Mouse (Mus musculus): ENCODE results near the gene Slc26a10.
"Not testable (repeated sequence)": the region's sequence is repeated elsewhere in the genome, so short reads cannot be mapped to it uniquely, and the experiment has no call there.

The Slc26a10 gene

DNA sequence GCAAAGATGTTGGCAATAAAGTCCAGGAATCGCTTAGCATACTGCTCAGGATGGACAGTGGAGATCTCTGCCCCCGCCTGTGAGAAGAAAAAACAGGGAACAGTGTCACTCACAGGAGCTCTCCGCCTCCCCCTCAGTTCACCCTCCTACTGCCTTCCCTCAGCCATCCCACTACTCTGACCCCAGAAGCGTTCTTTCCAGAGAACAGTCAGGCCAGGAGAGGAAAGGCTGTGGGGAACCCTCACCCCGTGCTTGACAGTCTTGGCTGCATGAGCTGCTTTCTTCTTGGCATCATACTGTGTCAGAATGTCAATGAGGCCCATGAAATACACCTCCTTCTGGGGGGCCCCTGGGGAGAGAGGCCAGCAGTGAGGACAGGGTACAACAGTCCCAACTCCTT, 18.6 kb upstream of the Slc26a10 start:
- no peak for DNase-seq (ENCODE audit: extremely low spot score, low read depth, low spot score)

DNA sequence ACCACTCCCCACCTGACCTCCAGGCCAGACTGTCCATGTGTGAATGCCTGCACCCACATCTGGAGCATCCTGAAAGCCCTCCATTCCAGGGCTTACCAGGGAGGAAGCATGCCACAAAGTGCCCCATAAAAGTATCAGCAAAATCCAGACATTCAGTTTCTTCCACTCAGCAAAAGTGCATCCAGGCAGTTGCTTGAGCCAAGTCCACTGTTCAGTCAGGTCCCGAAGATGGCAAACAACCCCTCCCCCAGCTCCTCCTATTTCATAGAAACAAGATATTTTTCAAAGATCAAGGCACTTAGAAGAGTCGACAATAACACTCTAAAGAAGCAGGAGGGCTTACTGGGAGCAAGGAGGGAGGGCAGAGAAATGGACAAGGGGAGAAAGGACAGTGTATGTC, 18.0 kb upstream of the Slc26a10 start:
- DNase-seq (ENCODE audit: extremely low spot score, low read depth, low spot score), result no peak

DNA sequence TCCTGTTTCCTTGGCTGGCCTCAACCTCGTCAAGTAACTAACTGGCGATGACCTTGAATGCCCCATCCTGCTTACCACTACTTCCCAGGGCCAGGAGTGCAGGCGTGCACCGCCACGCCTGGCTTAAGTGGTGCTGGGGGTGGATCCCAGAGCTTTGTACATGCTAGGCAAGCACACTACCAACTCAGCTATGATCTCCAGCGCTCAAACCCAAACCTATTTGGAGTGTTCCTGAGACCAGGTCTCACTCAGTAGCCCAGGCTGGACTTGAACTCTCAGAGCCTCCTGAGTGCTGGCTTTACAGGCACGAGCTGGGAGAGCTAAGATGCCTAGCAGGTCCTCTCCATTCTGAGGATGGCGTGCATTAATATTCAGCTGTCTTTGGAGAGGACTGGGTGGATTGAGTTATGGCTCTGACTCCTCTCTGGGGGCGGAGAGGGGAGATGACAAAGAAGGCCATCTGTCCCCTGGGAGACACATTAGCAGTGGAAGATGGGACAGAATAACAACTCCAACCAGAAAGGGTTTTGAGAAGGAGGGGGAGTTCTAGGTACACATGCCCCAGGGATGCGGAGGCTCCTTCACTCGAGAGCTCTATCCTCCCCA, 17.2 kb upstream of the Slc26a10 start:
- no peak for DNase-seq (ENCODE audit: extremely low spot score, low read depth, low spot score)

DNA sequence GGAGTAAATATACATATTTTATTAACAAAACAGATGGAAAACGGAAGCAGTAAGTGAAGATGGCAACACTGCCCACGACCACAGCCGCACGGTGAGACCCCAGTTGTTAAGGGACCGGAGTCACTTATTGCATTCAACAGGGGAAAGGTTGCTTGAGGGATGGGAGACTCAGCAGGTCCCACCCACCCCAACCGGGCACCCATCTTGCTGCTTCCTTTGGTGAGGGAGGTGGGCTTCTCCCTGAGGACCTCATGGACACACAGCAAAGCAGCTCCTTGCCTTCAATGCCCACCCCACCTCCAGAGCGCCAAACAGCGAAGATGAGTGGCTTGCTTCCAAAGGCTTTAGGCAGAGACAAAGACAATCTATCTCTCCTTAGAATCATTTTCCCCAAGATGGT, 16.7 kb upstream of the Slc26a10 start:
- DNase-seq (ENCODE audit: extremely low spot score, low read depth, low spot score), result no peak

DNA sequence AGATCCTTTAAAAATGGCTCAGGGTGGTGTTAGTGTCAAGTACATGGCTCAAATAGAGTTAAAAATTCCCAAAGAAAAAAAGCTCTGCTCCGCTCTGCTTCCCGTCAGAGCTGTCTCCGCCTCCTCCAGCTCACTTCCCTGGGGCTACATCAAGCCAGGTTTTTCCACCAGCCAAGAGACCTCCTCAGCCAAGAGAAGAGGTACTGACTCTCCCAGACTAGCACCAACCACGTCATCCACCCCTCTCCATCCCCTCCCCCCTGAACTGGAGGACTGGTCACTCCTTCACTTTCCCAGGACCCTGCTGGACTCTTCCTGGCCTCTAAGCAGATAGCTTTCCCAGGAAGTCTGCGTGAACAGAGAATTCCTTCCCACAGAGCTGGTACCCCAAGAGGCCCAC, 15.9 kb upstream of the Slc26a10 start:
- DNase-seq (ENCODE audit: extremely low spot score, low read depth, low spot score), result no peak

DNA sequence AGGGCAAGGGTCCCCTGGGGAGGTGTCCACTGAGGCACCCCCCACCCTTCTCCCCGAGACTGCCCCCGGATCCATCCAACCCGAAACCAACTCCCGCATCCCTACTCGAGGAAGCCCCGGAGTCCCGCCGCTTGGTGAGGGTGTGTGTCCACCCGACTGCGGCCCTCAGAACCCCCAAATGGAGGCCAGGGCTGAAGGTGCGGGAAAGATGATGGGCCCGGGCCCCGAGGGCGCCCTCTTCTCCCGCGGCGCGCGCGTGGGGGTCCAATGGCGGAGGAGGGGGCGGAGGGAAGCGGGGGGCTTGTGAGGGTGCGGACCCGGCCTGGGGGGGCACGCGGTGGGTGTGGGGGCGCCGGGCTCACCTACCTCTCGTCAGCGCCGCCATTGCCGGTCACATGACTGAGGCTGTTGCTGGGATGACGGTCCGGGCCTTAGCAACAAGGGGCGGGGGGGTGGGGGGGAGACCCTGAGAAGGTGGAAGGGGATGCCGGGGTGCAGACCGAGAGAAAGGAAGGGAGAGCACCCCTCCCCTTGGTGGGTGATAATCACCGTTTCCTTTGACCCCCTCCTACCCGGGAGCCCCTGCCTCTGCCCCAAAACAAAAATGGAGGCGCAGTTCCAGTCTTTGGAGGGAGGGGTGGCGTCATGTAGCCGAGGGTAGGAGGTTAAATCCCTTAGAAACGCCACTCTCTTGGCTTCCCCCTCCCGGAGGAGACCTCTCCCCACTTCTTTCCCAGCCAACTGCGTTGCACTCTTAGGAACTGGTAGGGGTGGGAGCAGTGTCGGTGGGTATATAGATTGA, 15.1 kb upstream of the Slc26a10 start, which contains the start of gene Dtx3:
Gene Dtx3 (minus strand): TSS at position 401 of the 802 bp plus-strand sequence.
- DNase-seq (ENCODE audit: extremely low spot score, low read depth, low spot score), result no peak

DNA sequence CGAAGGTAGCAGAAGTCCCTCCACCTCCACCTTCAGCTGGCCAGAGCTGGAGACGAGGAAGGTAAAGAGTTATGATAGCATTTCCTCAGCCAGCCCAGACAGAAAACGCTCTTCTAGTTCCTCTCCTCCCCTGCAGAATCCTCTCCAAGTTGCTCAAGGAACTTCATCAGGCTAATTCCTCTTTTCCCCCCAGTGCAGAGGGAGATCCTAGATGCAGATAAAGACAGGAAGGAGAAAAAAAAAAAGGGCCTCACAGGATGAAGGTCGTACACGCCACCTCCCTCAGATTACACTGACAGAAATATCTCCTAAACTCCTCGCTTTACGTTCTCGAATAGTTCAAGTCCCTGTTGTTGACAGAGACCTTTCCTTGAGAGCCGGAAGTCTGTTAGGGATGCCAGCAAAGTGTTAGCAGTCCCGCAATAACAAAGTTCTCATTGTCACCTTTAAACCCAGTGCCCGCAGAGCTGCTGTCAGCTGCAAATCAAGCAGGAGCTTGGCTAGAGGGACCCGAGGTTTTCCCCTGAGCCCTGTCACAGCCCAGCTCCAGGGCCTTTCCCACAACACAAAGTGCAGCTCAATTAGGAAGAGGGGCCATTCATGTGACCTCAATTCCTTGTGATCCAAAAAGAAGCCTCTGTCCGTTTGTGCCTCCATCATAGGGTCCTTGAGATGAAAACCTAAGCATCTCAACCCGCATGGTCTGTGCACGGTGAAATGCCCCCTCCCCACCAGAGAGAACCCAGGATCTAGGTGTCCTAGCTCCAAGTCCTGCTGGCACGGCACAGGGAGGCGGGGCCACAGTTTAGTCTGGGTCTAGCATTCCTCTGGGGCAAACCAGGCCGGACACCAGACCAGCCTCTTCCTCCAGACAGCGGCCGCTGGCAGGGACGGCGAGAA, 14.2 kb upstream of the Slc26a10 start:
- DNase-seq (ENCODE audit: extremely low spot score, low read depth, low spot score), result no peak

DNA sequence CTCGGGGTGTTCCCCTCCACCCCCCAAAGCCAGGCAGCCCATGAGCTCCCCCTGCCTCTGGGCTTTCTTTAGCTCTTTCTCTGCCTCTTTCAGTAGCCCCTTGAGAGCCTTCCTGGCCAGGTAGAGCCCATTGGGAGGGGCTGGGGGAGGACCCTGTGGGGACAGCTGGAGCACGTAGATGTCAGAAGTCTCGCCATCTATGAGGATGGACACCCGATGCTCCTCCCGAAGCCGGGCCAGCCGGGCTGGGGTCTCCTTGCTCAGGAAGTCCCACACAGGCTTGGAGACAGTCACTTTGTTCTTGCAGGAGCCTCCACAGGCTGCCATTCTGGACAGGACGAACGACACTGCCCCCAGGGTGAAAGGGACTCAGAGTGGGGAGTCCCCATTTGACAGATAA, 12.6 kb upstream of the Slc26a10 start:
- no peak for DNase-seq (ENCODE audit: extremely low spot score, low read depth, low spot score)

DNA sequence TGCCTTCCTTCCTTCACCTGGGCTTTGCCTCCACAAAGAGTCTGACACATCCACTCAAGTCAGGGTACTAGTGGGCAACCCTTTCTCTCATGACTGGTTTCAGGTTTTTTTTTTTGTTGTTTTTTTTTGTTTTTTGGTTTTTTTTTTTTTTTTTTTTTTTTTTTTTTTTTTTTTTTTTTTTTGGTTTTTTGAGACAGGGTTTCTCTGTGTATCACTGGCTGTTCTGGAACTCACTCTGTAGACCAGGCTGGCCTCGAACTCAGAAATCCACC, 11.5 kb upstream of the Slc26a10 start:
- not testable (repeated sequence) for DNase-seq (ENCODE audit: extremely low spot score, low read depth, low spot score)

DNA sequence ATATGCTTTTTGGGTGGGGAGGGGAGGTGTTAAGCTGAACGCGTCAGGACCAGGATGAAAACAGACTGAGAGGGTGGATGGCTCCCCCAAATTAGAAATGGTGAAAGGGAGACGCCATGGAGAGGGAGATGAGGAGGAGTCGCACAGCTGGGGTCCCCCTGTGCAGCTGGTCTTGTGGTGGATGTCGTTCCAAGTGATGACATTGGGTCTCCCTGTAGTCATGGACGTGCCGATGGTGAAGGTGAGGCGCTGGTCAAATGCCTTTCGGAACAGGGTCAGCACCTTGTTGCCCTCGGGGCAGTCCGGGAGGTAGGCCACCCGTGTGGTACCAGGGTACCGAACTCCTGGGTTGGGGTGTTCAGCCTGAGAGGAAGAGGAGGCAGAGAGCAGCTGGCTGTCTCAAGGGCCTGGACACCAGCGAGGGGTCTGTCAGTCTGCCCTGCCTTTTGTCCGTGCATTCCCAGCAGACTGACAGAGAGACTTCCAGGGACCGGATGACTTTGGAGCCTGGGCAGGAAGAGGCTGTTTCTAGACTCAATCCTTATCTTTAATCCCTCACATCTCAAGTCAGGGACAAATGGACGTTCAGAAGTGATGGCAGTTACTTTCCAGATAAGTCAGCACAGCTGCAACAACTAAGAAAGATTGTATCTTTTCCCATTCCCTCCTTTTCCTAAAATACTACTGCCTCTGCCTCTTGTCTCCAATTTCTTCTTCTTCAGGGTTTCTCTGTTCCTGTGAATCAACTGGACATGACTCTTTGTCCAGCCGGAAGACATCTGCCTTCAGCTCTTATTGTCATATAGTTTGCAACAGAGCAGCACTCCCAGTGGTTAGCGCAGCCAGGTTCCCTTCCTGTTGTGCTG, 11.0 kb upstream of the Slc26a10 start:
- no peak for DNase-seq (ENCODE audit: extremely low spot score, low read depth, low spot score)

DNA sequence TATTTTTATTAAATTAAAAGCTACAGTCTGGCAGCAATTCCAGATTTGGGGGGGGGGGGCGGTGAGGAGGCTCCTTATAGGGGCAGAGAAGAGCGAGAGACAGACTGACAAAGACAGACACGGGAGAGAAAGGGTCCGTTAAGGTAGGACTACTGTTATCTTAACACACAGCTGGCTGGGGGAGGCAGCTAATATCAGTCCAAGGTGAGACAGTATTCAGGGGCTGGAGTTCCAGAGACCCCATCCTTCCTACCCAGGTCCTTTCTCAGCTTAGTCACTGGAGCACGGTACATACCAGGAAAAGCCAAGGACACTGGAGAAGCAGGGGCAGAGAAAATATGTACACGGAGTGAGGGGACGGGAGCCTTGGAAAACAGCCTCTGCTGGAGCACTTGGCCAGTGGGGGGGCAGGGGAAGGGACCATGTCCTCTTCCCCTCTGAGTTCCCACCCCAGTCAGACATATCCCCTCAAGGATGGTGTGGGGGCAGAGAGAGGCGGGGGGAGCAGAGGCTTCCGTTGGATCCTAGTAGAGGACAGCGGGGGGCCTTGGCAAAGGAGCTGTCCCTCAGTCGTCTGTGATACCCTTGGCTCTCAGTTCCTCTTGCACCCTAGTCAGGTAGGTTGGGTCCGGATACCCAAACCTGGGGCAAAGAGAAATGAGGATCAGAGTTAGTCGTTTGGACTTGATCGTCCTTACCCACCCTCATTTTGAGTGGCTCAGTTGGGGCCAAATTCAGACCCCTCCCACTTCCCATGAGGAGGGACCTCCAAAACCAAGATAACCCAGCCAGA, 10.1 kb upstream of the Slc26a10 start:
- DNase-seq (ENCODE audit: extremely low spot score, low read depth, low spot score), result no peak

DNA sequence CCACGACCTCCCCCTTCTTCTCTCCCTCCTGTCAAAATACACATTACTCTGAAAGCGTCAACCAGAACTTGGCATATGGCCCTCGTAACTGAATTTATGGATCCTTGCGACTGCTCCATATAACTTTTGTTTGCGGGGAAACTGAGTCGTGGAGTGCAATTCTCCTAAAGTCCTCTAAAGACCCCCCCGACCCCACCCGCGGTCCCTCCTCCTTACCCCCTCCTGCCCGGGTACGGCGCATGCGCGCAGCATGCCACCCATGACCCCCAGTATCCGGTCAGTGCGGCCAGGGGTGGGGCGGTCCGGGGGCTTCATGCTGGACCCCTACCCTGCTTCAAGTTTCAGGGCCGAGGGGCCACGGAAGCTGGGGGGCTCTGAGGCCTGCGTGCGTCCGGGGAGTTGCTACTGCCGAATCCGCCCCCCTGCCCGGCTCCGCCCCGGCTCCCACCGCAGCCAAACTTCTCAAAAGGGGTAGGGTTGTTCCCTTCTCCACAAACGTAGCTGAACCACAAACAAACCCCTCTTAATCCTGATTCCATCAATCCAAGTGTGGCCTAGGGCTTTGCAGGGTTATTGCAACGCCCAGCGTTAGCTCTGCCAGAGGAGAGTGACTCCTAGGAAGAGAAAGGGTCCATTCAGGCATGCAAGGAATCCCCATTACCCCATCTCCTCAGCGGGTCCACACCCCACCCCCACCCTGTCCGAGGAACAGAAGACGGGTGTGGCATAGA, 9.4 kb upstream of the Slc26a10 start, which contains the start of gene Arhgef25:
Gene Arhgef25 (minus strand): TSS at position 433 of the 731 bp plus-strand sequence.
- no peak for DNase-seq (ENCODE audit: extremely low spot score, low read depth, low spot score)

DNA sequence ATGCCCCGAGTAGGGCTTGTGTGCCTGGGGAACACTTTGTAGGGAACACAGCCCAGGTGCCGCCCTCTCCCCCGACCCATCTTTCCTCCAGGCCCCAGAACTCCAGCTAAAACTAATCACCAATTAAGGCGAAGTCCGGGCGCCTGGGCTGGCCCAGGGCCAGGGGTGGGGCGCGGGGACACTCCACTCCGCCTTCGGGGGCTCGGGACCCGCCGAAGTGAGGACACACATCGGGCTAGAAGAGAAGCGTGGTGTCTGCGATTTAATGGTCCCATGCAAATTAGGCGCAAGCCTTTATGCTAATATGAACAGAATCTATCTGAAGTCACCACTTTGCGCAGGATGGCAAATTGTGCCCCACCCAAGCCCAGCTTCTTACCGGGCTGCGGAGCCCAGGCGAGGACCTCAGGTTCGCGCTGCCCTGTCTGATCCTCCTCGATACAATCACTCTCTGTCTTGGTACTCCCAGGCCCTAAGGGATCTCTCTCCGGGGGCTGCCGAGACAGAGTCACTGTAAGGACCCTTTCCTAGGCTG, 8.7 kb upstream of the Slc26a10 start:
- DNase-seq (ENCODE audit: extremely low spot score, low read depth, low spot score), result no peak

DNA sequence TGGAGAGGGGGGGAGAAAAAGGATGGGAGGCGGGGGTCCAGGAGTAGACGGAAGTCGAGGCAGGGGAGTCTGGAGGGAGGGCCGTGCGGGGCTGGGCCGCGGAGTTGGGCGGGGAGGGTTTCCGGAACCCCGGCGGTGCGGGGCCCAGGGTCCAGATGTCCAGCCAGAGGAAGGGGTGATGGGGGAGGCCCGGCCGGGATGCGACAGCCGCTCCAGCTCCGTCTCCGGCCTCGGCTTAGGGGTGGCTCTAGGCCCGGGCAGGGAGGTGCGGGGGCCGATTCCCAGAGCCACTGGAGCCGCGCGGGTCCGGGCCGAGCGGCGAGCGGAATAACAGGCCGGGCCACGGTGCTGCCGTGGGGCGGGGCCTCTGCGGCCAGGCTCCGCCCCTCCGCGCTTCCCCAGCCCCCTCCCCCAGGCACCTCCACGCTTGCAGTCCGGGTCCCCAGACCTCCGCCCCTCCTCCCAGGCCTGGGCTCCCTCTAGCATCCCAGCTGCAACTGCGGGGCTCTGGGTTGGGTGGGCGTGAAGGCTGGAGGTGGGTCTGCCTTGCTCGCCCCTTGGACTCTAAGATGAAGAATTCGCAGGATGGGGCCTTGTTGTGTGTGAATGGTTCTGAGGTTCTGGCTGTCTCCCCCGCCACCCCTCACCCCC, 8.1 kb upstream of the Slc26a10 start:
- no peak for DNase-seq (ENCODE audit: extremely low spot score, low read depth, low spot score)

DNA sequence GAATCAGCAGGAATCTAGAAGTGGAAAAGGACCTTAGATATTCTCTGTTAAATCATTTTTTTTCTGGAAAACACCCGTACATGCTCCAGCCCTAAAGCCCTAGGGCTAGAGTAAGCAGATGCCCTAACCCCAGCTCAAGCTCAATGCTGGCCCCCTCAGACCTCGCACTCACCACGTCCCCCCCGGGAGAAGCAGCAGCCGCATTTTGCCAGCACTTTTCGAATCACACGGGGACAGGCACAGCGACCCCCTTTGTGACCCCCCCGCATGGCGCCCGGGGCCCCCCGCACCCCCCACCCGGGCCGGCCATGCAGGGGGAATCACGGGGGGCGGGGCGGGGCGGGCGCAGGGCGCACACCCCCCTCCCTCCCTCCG, 7.6 kb upstream of the Slc26a10 start:
- no peak for DNase-seq (ENCODE audit: extremely low spot score, low read depth, low spot score)

DNA sequence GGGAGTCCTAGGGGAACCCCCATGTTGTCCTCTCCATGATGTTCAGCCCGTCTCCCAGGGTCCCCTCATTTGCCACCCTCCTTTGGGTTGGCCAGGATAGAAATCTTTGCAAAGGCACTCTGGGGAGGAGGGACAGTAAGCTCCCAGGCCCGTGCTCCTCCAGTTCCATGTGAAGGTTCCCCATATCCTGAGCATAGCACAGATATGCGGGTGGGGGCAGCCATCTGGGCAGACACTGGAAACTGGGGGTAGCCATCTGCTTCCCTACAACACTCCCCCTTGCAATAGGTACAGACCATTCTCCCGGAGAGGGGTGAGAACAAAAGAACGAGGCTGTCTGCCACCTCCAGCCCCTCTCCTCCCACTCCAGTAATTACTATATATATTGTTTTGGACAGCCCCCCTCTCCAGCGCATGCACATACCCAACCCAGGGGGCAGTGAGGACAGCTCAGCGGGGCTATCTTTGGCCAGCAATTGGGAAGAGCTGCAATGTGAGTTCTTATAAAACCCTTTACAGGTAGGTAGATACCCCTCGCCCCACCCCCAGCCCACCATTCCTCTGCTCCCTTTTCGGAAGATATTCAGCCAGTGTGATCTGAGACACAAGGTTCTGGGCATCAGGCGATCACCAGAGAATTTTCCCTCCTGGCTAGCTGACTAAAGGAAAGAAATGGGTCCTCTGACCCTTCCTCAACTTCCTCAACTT, 7.1 kb upstream of the Slc26a10 start:
- DNase-seq (ENCODE audit: extremely low spot score, low read depth, low spot score), result no peak

DNA sequence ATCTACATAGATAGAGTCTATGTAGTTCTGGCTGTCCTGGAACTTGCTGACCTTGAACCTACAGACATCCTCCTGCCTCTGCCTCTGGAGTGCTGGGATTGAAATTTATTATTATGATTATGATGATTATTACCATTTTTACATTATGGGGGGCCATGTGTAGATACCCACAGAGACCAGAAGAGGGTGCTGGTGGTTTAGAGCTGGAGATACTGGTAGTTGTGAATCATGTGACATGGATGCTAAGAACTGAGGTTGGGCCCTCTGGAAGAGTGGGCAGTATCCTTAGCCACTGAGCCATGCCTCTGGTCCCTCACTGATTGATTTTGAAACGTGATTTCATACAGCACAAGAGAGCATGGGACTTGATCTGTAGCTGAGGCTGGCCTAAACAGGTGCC, 6.0 kb upstream of the Slc26a10 start:
- no peak for DNase-seq (ENCODE audit: extremely low spot score, low read depth, low spot score)

DNA sequence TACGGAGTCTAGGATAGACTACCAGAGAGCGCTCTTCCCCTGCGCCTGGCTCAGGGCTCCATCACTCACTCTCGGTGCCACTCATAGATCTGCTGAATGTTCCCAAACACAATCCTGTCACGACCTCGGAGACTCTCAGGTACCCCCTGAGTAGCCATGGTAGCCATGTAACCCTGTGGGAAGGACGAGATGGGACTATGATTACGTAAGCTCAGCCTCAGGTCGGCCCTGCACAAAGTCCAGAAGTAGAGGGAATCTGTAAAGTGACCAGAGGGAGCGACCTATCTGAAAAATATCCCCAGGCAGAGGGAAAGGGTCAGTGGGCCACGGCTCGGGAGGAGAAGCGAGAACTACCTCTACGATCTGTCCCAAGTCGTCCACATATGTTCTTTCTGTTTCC, 5.1 kb upstream of the Slc26a10 start:
- DNase-seq (ENCODE audit: extremely low spot score, low read depth, low spot score), result no peak

Data from hindlimb bud, embryonic 11.5 days (tissue).